ENCODE assay signal across 15 mouse cellular contexts in the genomic region with DNA sequence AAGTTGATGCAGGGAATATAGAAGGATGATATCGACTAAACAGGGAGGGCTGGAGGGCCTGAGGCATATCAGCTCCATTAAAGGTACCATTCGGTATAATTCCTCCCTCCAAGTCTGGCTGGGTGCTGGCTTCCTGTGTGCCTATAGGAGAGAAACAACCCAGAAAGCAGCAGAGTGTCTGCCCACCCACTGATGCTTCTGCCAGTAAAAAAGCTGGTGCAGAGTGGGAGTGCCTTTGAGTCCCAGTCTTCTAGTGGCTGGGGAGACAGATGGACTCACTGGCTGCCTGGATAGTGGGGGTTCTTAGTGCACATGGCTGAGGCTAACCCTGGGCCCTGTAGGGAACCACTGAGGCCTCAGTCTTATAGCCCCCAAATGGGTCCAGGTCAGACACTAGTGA. TPM values are rescaled to one million over a fixed set of nuclear protein-coding genes. Genes with fewer than 3 reads are reported as not detected.
"Had no signal": no experiment of that assay in that cellular context is flagged by ENCODE, and none has a peak within 500 bp of the region (broad histone marks: within the 10 kb centered on the region; RNA-seq: fewer than 3 reads in every experiment).

No protein-coding gene starts in this region.

- H3K36me3 ChIP-seq: liver, embryonic 15.5 days; midbrain, embryonic 12.5 days; neural tube, embryonic 13.5 days had no signal

- H3K9ac ChIP-seq: liver, embryonic 15.5 days; midbrain, embryonic 12.5 days; neural tube, embryonic 13.5 days had no signal

- H3K4me2 ChIP-seq: liver, embryonic 11.5 days; liver, embryonic 15.5 days; midbrain, embryonic 12.5 days; neural tube, embryonic 13.5 days had no signal

- H3K27ac ChIP-seq: limb, embryonic 10.5 days; liver, embryonic 15.5 days; midbrain, embryonic 12.5 days; neural tube, embryonic 13.5 days had no signal

- H3K9me3 ChIP-seq: limb, embryonic 10.5 days; liver, embryonic 15.5 days; midbrain, embryonic 12.5 days; neural tube, embryonic 13.5 days had no signal

- DNase-seq: kidney, adult 8-10 months; kidney, postnatal 25 days; lung, adult 2 months; lung, postnatal 4 days; right cerebral cortex, postnatal 14 days; thymus, postnatal 4 days had no signal

- H3K27me3 ChIP-seq: liver, embryonic 15.5 days; midbrain, embryonic 12.5 days; neural tube, embryonic 13.5 days had no signal

- ATAC-seq: inflammation-experienced regulatory T-cells, adult 6 months; lung, postnatal 0 days; midbrain, embryonic 16.5 days had no signal

- H3K4me3 ChIP-seq: limb, embryonic 10.5 days; liver, embryonic 15.5 days; midbrain, embryonic 12.5 days; neural tube, embryonic 13.5 days had no signal

- H3K4me1 ChIP-seq: limb, embryonic 10.5 days; midbrain, embryonic 12.5 days; neural tube, embryonic 13.5 days had no signal

RNA-seq across cellular contexts. Expression of gene P4ha2, which starts 49.7 kb away (rescaled TPM):
- total RNA-seq: megakaryocyte, adult 5-6 weeks had no signal
- polyA plus RNA-seq: inflammation-experienced regulatory T-cells, adult 6 months had no signal
